Mouse (Mus musculus) kidney, postnatal 0 days (tissue): ENCODE measurements at regions not wholly inside any gene's neighbourhood (a gene's known extent, or its start where the extent isn't known, plus 50 kb on each side); places are given as distances from the start of the nearest gene placed in this dataset.

Experiments used
- ATAC-seq: fragments of 200-750 bp; cut with Nextera tagmentation; replicated peaks from 2 replicates; pipeline ENCODE4 v1.8.0; 2017; ENCODE audit warnings: low read depth, moderate number of reproducible peaks, moderate TSS enrichment, moderate library complexity; ENCODE audit not compliant: low FRiP score
- DNase-seq: peaks from one replicate; pipeline ENCODE4 v3.0.0-alpha.2; 2016; ENCODE audit warnings: low spot score
- H3K27ac ChIP-seq: fragments of 300-500 bp; sonication (generic); 2 replicates; pipeline ENCODE4 v1.5.1; 2014; ENCODE audit warnings: mild to moderate bottlenecking
- H3K27me3 ChIP-seq: fragments of 300-500 bp; sonication (generic); 2 replicates; pipeline ENCODE4 v1.6.1; 2014; ENCODE audit warnings: low read length, mixed read lengths; ENCODE audit not compliant: insufficient read depth
- H3K36me3 ChIP-seq: fragments of 300-500 bp; sonication (generic); 2 replicates; pipeline ENCODE4 v1.6.1; 2014; ENCODE audit warnings: low read length, mixed read lengths; ENCODE audit not compliant: insufficient read depth
- H3K4me1 ChIP-seq: fragments of 300-500 bp; sonication (generic); replicated peaks from 2 replicates; pipeline ENCODE4 v1.6.1; 2014; ENCODE audit warnings: antibody characterized with exemption, low read length, mixed read lengths; ENCODE audit not compliant: insufficient read depth
- H3K4me2 ChIP-seq: fragments of 300-500 bp; sonication (generic); 2 replicates; pipeline ENCODE4 v1.6.1; 2014; ENCODE audit warnings: mild to moderate bottlenecking, low read length, moderate library complexity, mixed read lengths
- H3K4me3 ChIP-seq: fragments of 300-500 bp; sonication (generic); replicated peaks from 2 replicates; pipeline ENCODE4 v1.5.1; 2014; ENCODE audit warnings: low read depth, low read length
- H3K9ac ChIP-seq: fragments of 300-500 bp; sonication (generic); 2 replicates; pipeline ENCODE4 v1.6.1; 2014; ENCODE audit warnings: low read depth, low read length
- H3K9me3 ChIP-seq: fragments of 300-500 bp; sonication (generic); replicated peaks from 2 replicates; pipeline ENCODE4 v1.6.1; 2016; ENCODE audit warnings: low read length, inconsistent platforms, mixed read lengths
- CTCF ChIP-seq: IDR thresholded peaks from 2 replicates; pipeline ENCODE4 v1.5.1; 2016; ENCODE audit warnings: antibody characterized with exemption, low read depth, mild to moderate bottlenecking, moderate library complexity
- WGBS: fragments of 180-500 bp; shearing (Covaris S2); extraction: QIAGEN DNeasy Blood & Tissue Kit; methylation state at CpG from one replicate; pipeline ENCODE4 v1.1.7; 2014; 5-methylcytosine and 5-hydroxymethylcytosine counted together

DNA sequence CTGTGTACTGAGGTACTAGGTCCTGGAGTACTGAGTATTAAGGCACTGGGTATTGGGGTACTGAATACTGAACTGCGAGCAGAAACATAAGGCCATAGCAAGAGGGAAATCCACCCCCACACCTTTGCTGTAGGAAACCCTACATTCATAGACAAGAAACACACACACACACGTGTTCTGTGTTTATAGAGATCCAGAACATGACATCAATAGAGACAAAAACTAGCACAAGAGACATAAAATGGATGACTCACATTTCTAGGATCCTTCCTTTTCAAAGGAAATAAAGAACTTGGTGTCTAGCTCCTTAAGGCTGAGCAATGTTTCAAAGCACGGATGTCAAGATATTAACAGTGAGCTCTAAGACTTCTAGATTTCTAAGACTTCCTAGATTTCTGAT, 49.9 kb upstream of the Nepro start:
- peaks cover 5% of the 10 kb centered on the region; the same call in 1 of the 2 replicates for H3K4me1 ChIP-seq

DNA sequence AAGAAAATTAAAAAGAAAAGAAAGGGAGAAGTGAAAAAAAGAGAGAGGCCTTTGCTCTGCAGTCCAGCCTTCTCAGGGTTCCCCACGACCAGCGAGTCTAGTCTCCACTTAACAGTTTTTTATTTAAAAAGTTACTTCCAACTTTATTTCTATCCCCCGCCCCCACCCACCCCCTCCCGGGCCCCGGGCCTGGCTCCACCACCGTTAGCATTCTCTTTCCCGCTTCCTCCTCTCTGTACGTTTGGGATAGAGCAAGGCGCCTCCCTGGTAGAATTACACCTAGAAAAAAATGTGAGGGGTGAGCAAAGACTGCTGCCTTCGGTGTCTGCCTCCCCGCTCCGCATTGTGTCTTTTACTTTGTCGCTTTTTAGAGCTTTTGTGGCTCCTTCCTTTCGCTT, 51.7 kb upstream of the Nepro start:
- no peak overlapping the region for H3K9ac ChIP-seq
- peak overlapping the region; percentile 31; the same call in 1 of the 2 replicates for H3K27ac ChIP-seq

More for the DNA sequence above, 49.9 kb upstream of the Nepro start:
- ATAC-seq, result no peak
- Histone ChIP-seq H3K9ac (no peak overlapping the region), H3K9me3 (no peaks in the 10 kb centered on the region), H3K27me3 (no peaks in the 10 kb centered on the region), H3K27ac (no peak overlapping the region), H3K4me3 (no peak overlapping the region), H3K36me3 (no peaks in the 10 kb centered on the region), H3K4me2 (no peak overlapping the region)
- no peak for TF ChIP-seq CTCF
- DNase-seq, result no peak
- 90% methylated on average over 3 of the region's 3 CpGs for WGBS

DNA sequence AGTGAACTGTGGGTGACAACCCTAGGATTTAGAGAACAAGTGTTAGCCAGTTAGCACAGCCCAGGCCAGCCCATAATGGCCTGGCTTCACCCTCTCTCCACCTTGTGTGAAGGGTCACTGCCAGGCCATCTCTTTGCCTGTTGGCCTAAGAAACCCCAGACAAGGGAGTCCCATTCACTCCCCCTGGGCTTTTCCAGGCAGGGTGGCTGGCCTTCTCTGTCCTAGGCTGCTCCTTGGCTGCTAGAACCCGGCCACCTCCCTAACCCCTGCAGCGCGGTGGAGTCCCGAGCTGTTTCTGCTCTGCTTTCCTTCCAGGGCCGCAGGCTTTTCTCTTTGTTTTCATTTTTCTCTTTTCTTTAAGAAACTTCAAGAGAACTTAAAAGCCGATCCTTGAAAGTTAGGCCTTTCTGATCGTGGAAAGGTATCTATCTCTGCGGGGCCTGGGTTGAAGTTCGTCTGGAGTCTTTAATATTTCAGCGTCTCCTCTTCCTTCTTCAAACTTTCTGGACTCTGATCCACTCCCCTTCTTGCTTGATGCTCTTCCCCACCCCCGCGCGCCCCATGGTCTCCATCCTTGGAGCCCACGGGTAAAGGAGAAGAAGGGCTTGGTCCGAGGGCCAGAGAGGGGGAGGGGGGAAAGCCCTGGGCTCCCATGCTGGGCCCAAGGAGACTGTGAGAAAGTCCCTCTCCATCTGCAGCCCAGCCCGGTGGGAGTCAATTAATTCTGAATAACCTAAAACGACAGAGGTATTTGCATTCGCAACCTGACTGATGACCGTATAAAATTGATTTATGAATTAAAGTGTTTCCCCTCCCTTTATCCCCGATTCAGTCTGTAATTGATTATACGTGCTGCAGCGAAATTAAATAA, 52.3 kb upstream of the Nepro start:
- no peak for TF ChIP-seq CTCF
- H3K4me2 ChIP-seq, result peak overlapping the region; percentile 42; the same call in 1 of the 2 replicates

More for the DNA sequence above, 51.7 kb upstream of the Nepro start:
- no peaks in the 10 kb centered on the region for H3K27me3 ChIP-seq
- H3K36me3 ChIP-seq, result no peaks in the 10 kb centered on the region
- ATAC-seq (no peak), DNase-seq (peak; percentile 65)
- H3K4me3 ChIP-seq, result no peak overlapping the region
- peak overlapping the region; percentile 42 for H3K4me2 ChIP-seq
- H3K9me3 ChIP-seq, result no peaks in the 10 kb centered on the region
- peaks cover 5% of the 10 kb centered on the region for H3K4me1 ChIP-seq
- no peak for TF ChIP-seq CTCF
- 11% methylated on average over 14 of the region's 14 CpGs for WGBS

DNA sequence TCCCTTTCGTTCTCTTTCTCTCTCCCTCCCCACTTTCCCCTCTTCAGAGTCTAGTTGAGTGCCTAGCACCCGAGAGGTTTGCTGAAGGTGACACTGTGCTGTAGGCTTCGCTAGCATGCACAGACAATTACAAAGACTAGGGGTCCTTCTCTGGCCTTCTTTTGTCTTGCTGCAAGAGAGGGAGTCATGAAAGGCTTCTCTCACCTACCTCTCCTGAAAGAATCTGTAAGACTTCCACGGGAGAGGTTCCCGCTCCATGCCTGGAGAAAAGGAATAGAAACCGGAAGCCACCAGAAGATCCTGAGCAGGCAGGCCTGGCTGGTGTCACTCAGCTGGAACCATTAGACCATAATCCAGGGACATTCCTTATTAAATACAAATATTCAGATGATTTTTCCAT, 56.0 kb upstream of the Nepro start:
- 90% methylated on average over 6 of the region's 6 CpGs for WGBS
- no peaks in the 10 kb centered on the region for H3K27me3 ChIP-seq
- no peak for ATAC-seq
- no peak overlapping the region for H3K4me2 ChIP-seq
- no peaks in the 10 kb centered on the region for H3K36me3 ChIP-seq
- peaks cover 8% of the 10 kb centered on the region for H3K4me1 ChIP-seq
- no peak overlapping the region for H3K9ac ChIP-seq
- H3K27ac ChIP-seq, result no peak overlapping the region
- no peak for TF ChIP-seq CTCF
- no peaks in the 10 kb centered on the region for H3K9me3 ChIP-seq
- no peak for DNase-seq
- no peak overlapping the region for H3K4me3 ChIP-seq

More for the DNA sequence above, 52.3 kb upstream of the Nepro start:
- ATAC-seq (no peak; the same call in 1 of the 2 replicates), DNase-seq (peak; percentile 50)
- no peaks in the 10 kb centered on the region for H3K36me3 ChIP-seq
- no peaks in the 10 kb centered on the region for H3K9me3 ChIP-seq
- H3K27ac ChIP-seq, result peak overlapping the region; percentile 62
- H3K4me3 ChIP-seq, result no peak overlapping the region
- H3K4me1 ChIP-seq, result peaks cover 5% of the 10 kb centered on the region
- H3K27me3 ChIP-seq, result no peaks in the 10 kb centered on the region
- H3K9ac ChIP-seq, result no peak overlapping the region
- WGBS, result 25% methylated on average over 22 of the region's 22 CpGs

DNA sequence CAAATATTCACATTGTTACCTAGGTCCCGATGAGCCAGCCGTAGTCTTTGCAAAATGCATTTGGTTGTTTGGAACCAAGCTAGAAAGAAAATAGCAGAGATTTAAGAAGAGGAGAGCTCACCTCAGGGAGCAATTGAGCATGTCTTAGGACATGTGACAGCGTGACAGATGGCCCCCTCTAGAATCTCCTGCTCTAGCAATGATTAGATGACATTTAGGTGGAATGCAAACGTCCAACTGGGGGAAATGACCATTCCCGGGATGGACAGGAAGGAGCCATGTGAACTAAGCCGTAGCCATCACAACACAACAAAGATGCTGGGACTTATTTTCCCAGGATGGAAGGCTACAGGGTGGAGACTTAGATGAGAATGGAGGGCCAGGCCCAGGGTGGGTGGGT, 57.0 kb upstream of the Nepro start:
- Histone ChIP-seq H3K4me1 (peaks cover 8% of the 10 kb centered on the region), H3K27ac (no peak overlapping the region), H3K9me3 (no peaks in the 10 kb centered on the region), H3K9ac (no peak overlapping the region), H3K4me3 (no peak overlapping the region), H3K27me3 (no peaks in the 10 kb centered on the region), H3K4me2 (no peak overlapping the region), H3K36me3 (no peaks in the 10 kb centered on the region)
- no peak for ATAC-seq
- WGBS, result 23% methylated on average over 6 of the region's 6 CpGs
- TF ChIP-seq CTCF, result no peak
- DNase-seq, result no peak

DNA sequence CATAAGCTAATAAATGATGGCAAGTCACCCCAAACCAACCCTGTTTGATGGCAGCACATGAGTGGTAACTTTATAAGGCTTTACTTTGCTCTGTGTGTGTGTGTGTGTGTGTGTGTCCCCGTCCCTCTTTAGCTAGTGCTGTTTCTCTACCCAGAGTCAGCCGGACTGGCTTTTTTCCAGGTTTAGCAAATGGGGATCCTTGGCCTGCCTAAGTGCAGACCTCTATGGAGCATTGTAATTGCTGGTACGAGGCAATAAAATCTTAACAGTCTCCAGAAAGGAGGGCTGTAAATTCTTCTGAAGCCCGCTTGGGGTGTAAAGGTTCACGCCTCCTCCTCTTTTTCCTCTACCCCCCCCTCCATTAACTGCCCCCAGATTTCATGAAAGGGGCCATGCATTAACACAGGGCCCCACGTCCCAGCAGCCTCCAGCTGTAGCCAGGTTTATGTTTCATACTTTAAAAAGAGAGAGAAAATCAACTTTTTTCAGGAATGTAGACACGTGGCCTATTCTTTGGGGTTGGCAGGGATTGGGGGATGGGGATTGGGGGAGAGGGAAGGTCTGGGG, 57.6 kb upstream of the Nepro start:
- no peak overlapping the region for H3K27ac ChIP-seq
- peak; percentile 52; the same call in 1 of the 2 replicates for ATAC-seq

More for the DNA sequence above, 57.6 kb upstream of the Nepro start:
- WGBS, result 26% methylated on average over 7 of the region's 7 CpGs
- Histone ChIP-seq H3K36me3 (no peaks in the 10 kb centered on the region), H3K4me1 (peaks cover 6% of the 10 kb centered on the region), H3K4me2 (no peak overlapping the region), H3K4me3 (no peak overlapping the region), H3K9me3 (no peaks in the 10 kb centered on the region), H3K27me3 (no peaks in the 10 kb centered on the region), H3K9ac (no peak overlapping the region)
- peak; percentile 62 for DNase-seq
- TF ChIP-seq CTCF, result no peak
